Mouse (Mus musculus) large intestine, adult 2 months (tissue): ENCODE results near the gene Tldc2. TPM values are rescaled to one million over a fixed set of nuclear protein-coding genes. Genes with fewer than 3 reads are reported as not detected.

ENCODE experiments used
- DNase-seq: peaks from one replicate; pipeline ENCODE4 v3.0.0-alpha.2; 2012; ENCODE audit warnings: low read depth, low spot score
- WGBS: fragments of 180-500 bp; shearing (Covaris S2); methylation state at CpG from one replicate; pipeline ENCODE4 v1.1.7; 2018; 5-methylcytosine and 5-hydroxymethylcytosine counted together
- polyA plus RNA-seq: library from polyadenylated mRNA; depleted of rRNA; stranded (reverse); fragments of >200 nt; gene quantifications from 2 replicates; pipeline ENCODE4 v1.2.3, GENCODE M21; 2012

The Tldc2 gene
- polyA plus RNA-seq, 1 experiment = 15.5 TPM

- WGBS = 10% methylated on average over 3 of the region's 3 CpGs
- no peak for DNase-seq
Measured at GRCm38 (mm10) chr2:157075685-157076084, 11.2 kb upstream of the Tldc2 start.

GRCm38 (mm10) chr2:157076585-157076984, 10.3 kb upstream of the Tldc2 start:
- WGBS = 73% methylated on average over 7 of the region's 7 CpGs
- no peak for DNase-seq

GRCm38 (mm10) chr2:157077160-157077559, 9.7 kb upstream of the Tldc2 start:
- 26% methylated on average over 5 of the region's 5 CpGs for WGBS

GRCm38 (mm10) chr2:157077641-157078058, 9.2 kb upstream of the Tldc2 start:
- 3% methylated on average over 15 of the region's 15 CpGs for WGBS
- DNase-seq = no peak

More at GRCm38 (mm10) chr2:157077160-157077559, 9.7 kb upstream of the Tldc2 start:
- DNase-seq = no peak

GRCm38 (mm10) chr2:157078059-157078792, 8.6 kb upstream of the Tldc2 start:
- 2% methylated on average over 79 of the region's 79 CpGs for WGBS
- DNase-seq = no peak

GRCm38 (mm10) chr2:157078793-157079700, 7.8 kb upstream of the Tldc2 start, which contains the start of gene Soga1:
Gene Soga1, minus strand, starts transcription at chr2:157079254.
- WGBS = 1% methylated on average over 123 of the region's 136 CpGs
- no peak for DNase-seq

GRCm38 (mm10) chr2:157079701-157080180, 7.1 kb upstream of the Tldc2 start:
- no peak for DNase-seq
- WGBS = 21% methylated on average over 16 of the region's 16 CpGs

- no peak for DNase-seq
- 90% methylated on average over 8 of the region's 8 CpGs for WGBS
Measured at GRCm38 (mm10) chr2:157081331-157081730, 5.5 kb upstream of the Tldc2 start.

GRCm38 (mm10) chr2:157081960-157082359, 4.9 kb upstream of the Tldc2 start:
- no peak for DNase-seq
- 57% methylated on average over 7 of the region's 7 CpGs for WGBS

- 82% methylated on average over 7 of the region's 7 CpGs for WGBS
- peak; percentile 40 for DNase-seq
Measured at GRCm38 (mm10) chr2:157084831-157085585, 1.8 kb upstream of the Tldc2 start.

- WGBS = 78% methylated on average over 14 of the region's 14 CpGs
- DNase-seq = no peak
Measured at GRCm38 (mm10) chr2:157087536-157088317, 872 bp downstream of the Tldc2 start.

GRCm38 (mm10) chr2:157092024-157092423, 5.2 kb downstream of the Tldc2 start:
- 54% methylated on average over 8 of the region's 8 CpGs for WGBS

GRCm38 (mm10) chr2:157095005-157095755, 8.3 kb downstream of the Tldc2 start:
- 60% methylated on average over 9 of the region's 9 CpGs for WGBS
- peak; percentile 46 for DNase-seq

More at GRCm38 (mm10) chr2:157092024-157092423, 5.2 kb downstream of the Tldc2 start:
- DNase-seq = no peak

GRCm38 (mm10) chr2:157099532-157100318, 12.9 kb downstream of the Tldc2 start:
- 77% methylated on average over 12 of the region's 12 CpGs for WGBS
- DNase-seq = no peak

- DNase-seq = no peak
- 85% methylated on average over 12 of the region's 12 CpGs for WGBS
Measured at GRCm38 (mm10) chr2:157100319-157100605, 13.4 kb downstream of the Tldc2 start.

- WGBS = 96% methylated on average over 9 of the region's 9 CpGs
Measured at GRCm38 (mm10) chr2:157101650-157102049, 14.8 kb downstream of the Tldc2 start.

GRCm38 (mm10) chr2:157102256-157102655, 15.4 kb downstream of the Tldc2 start:
- no peak for DNase-seq
- WGBS = 82% methylated on average over 2 of the region's 2 CpGs

More at GRCm38 (mm10) chr2:157101650-157102049, 14.8 kb downstream of the Tldc2 start:
- DNase-seq = no peak

- DNase-seq = no peak
Measured at GRCm38 (mm10) chr2:157104454-157104853, 17.6 kb downstream of the Tldc2 start.

More at GRCm38 (mm10) chr2:157104454-157104853, 17.6 kb downstream of the Tldc2 start:
- 94% methylated on average over 8 of the region's 8 CpGs for WGBS
